Mouse (Mus musculus): Measurements from ENCODE around the gene Chrdl1. TPM values are rescaled to one million over a fixed set of nuclear protein-coding genes. Genes with fewer than 3 reads are reported as not detected.
A peak's percentile ranks its signal among the peaks of the same experiment; 100 is the strongest.

The Chrdl1 gene
- total RNA-seq (2021): 0.70 and 1.2 TPM in 2 replicates
- long read RNA-seq: 0 reads

DNA sequence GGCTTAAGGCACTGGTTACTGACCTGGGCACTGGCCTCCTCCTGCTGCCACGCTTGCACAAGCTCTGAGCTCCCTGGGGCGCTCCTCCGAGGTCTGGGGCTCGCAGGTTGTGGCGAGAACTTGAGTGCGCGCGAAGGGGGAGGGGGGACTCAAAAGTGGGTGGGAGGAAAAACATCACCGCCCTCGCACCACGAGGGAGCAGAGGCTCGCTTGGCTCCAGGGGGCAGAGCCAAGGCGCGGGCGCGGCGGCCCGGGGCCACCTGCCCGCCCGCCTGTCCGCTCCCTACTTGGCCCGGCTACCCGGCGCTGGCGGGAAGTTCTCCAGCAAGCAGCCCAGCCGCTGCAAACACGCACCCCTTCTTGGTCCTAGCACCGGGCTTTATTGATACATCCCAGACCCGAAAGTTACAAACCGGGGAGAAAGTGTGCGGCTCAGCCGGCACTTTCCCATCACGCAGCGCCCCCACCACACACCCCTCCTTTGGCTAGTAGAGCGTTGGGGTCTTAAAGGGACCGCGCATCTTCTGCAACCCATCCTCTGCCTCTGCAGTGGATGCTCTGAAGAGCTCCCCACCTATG is at the start of gene Chrdl1:
Gene Chrdl1, minus strand, starts transcription at position 472 of the 579 bp plus-strand sequence.
- DNase-seq: peak; percentile 18

DNA sequence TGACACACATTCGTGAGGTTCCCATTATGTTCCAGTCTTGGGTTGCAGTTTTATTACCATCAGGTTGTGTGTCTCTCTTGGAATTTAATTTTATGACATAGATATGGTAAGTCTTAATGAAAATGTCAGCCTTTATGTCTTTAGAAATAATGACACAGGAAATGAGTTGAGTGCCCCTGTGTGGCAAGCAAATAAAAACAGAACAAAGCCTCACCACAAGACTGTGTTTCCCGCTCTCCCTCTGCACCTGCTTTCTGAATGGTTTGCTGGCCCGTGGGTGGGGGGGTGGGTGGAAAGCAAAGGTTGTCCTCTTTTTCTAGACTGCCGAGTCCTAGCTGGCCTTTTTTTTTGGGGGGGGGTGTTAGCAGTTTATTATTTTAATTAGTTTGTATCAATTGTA is 48.6 kb upstream of the Chrdl1 start:
- no peak for DNase-seq

- DNase-seq: no peak
These were observed 10.5 kb upstream of the Chrdl1 start for GRCm38 (mm10) chrX:143404601-143405000.

- no peak for DNase-seq
These were observed 27.7 kb downstream of the Chrdl1 start for GRCm38 (mm10) chrX:143366256-143366959.

DNA sequence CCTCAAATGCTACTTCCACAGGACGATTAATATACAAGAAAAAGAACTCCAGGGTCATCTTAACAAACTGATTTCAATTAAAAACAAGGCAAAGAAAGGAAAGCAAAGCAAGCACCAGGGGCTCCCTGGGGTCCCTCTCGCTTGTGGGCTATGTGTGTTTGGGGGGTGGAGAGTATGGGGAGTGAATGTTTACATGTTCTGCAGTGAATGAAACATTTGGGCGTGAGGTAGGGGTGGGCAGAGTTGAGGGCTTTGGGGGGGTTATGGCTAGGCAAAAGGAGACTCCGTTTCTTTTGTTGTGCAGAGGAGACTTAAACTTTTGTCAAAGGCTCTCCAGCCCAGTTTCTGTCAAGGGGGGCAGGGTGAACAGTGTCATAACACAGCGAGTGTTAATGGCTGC is 46.8 kb downstream of the Chrdl1 start:
- DNase-seq: no peak

DNA sequence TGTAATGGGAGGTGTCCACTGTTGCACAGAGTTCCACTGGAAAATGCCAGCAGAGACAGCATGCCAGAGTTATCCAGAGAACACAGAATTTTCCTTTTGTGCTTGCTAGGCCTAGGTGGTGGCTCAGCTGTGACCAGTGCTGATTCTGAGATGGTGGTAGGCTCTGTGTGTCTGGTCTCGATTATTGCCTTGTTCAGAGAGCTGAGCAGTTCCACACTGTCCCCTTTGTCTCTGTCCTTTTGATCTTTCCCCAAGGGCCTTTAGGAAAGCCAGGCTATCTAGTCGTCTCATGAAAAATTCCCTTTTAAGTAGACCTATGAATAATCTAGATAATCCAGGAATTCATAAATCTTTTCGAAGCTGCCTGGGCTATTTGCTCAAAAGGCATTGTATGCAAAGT is 47.3 kb downstream of the Chrdl1 start:
- no peak for DNase-seq

- DNase-seq: no peak
These were observed 49.3 kb downstream of the Chrdl1 start for GRCm38 (mm10) chrX:143344509-143345495.

DNA sequence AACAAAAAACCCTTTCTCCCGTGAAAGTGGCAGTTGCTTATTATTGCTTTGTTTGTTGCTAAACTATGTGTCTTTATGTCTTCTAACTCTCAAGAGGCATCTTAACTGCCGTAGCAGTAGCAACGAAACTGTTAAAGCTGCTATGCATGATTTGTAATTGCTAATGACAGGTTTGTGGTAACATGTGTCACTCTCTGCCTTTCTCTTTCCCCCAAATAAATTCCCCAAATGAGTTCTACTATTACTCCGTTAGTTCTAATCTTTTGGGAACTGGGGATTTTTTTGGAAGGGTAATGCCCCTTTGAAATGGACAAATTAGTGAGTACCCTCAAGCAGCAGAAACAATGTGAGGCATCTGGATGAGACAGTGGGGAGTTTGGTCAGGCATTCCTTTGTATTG is 55.9 kb downstream of the Chrdl1 start:
- no peak for DNase-seq

- no peak for DNase-seq
These were observed 56.5 kb downstream of the Chrdl1 start for GRCm38 (mm10) chrX:143337561-143337960.

DNA sequence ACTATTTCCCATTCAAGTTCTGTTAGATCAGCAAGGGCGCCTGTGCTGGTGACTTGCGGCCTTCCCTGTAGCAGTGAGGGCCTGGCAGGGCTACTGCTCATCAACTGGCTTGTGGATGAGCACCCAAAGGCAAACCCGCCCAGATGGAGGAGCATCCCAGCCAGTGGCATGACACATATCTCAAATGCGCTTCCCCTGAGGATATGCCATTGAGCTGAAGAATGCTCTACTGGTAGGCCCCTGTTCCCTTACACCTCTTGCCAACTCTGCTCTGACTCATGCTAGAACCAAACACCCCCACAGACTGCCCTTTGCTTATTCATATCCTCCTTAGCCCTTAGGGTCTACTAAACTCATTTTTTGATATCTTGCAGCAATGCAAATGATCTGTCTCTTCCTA is 57.4 kb downstream of the Chrdl1 start:
- no peak for DNase-seq

DNA sequence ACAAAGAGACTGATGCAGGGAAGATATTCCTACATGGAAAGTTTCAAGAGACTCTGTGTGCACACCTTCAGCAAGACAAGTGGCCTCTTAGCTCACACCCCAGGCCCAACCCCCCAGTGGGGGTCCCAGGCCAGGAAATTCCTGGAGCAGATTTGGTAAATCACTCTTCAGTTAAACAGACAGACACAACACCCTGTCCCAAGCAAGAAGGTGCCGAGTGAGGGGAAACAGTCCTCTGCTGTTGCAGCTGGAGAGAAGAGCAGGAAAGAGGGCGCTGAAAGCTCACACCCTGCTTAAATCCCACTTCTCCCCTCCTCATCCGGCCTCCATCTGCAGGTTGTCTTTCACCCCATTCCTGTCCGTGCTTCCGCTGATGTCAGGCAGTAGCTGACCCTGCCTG is 58.2 kb downstream of the Chrdl1 start:
- no peak for DNase-seq

DNA sequence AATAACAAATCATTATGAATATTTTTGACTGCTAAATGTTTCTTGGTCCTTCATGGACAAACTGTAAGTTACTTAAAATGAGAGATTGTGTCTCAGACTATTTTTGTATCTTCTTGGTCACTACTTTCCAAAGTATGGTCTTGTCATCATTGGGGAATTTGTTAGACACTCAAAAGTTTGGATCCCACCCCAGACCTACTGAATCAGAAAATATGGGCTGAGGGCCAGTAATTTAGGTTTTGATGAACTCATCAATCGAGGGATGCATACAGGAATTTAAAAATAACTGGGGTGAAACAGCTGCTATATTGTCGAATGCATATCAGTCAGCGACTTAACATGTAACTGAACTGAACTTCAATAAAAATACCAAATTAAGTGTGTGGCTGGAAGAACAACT is 80.9 kb downstream of the Chrdl1 start:
- no peak for DNase-seq

- no peak for DNase-seq
These were observed 99.3 kb downstream of the Chrdl1 start for GRCm38 (mm10) chrX:143294726-143295125.

- DNase-seq: peak; percentile 7
These were observed 118.9 kb downstream of the Chrdl1 start for GRCm38 (mm10) chrX:143275202-143275601.

DNA sequence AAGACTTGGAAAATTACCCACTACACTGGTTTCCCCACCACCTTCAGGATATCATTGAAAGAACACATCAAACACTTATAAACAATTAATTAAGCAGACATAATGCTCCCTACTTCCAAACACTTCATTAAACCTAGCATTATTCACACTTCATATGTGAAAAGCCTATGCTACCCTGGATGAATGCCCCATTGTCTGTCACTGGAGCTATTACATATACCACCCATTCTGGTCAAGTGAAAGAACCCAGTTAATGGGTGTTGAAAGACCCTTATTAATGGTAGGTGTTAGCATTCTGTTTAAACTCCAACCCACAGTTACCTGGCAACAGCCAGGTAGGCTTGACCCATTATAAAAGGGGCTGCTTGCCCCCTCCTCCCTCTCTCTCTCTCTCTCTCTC is 143.4 kb downstream of the Chrdl1 start:
- no peak for DNase-seq

Other genes with a start within 250 kb of the Chrdl1 start
- gene Pak3, start 124.3 kb upstream of the Chrdl1 start, total RNA-seq (2021): 18.3 and 19.6 TPM in 2 replicates